Mouse (Mus musculus): ENCODE data around the gene Mybph.

Mybph gene

GRCm38 (mm10) chr1:134193126-134193525, at the start of gene Mybph:
Gene Mybph, plus strand, starts transcription at chr1:134193448.
- no peak for DNase-seq (ENCODE audit: low read depth, low spot score)

GRCm38 (mm10) chr1:134146066-134146465, 47.2 kb upstream of the Mybph start:
- DNase-seq (ENCODE audit: low read depth, low spot score), result no peak

- DNase-seq (ENCODE audit: low read depth, low spot score), result no peak
Observed at GRCm38 (mm10) chr1:134150076-134150475, 43.2 kb upstream of the Mybph start.

GRCm38 (mm10) chr1:134150745-134151144, 42.5 kb upstream of the Mybph start:
- no peak for DNase-seq (ENCODE audit: low read depth, low spot score)

- peak; percentile 96 for DNase-seq (ENCODE audit: low read depth, low spot score)
Observed at GRCm38 (mm10) chr1:134151655-134152412, 41.4 kb upstream of the Mybph start.

- DNase-seq (ENCODE audit: low read depth, low spot score), result no peak
Observed at GRCm38 (mm10) chr1:134152626-134153590, 40.3 kb upstream of the Mybph start.

- DNase-seq (ENCODE audit: low read depth, low spot score), result no peak
Observed at GRCm38 (mm10) chr1:134154121-134154520, 39.1 kb upstream of the Mybph start.

GRCm38 (mm10) chr1:134154655-134155054, 38.6 kb upstream of the Mybph start:
- DNase-seq (ENCODE audit: low read depth, low spot score), result peak; percentile 7

GRCm38 (mm10) chr1:134160404-134160803, 32.8 kb upstream of the Mybph start:
- DNase-seq (ENCODE audit: low read depth, low spot score), result no peak

GRCm38 (mm10) chr1:134161399-134161798, 31.8 kb upstream of the Mybph start:
- DNase-seq (ENCODE audit: low read depth, low spot score), result no peak

- DNase-seq (ENCODE audit: low read depth, low spot score), result peak; percentile 7
Observed at GRCm38 (mm10) chr1:134162510-134163225, 30.6 kb upstream of the Mybph start.

GRCm38 (mm10) chr1:134163476-134163875, 29.8 kb upstream of the Mybph start:
- DNase-seq (ENCODE audit: low read depth, low spot score), result no peak

GRCm38 (mm10) chr1:134164454-134164853, 28.8 kb upstream of the Mybph start:
- DNase-seq (ENCODE audit: low read depth, low spot score), result no peak

GRCm38 (mm10) chr1:134166547-134166946, 26.7 kb upstream of the Mybph start:
- no peak for DNase-seq (ENCODE audit: low read depth, low spot score)

GRCm38 (mm10) chr1:134167416-134168305, 25.6 kb upstream of the Mybph start:
- DNase-seq (ENCODE audit: low read depth, low spot score), result no peak

GRCm38 (mm10) chr1:134168567-134168966, 24.7 kb upstream of the Mybph start:
- DNase-seq (ENCODE audit: low read depth, low spot score), result no peak

GRCm38 (mm10) chr1:134168985-134169697, 24.1 kb upstream of the Mybph start:
- DNase-seq (ENCODE audit: low read depth, low spot score), result no peak

- DNase-seq (ENCODE audit: low read depth, low spot score), result no peak
Observed at GRCm38 (mm10) chr1:134173081-134173480, 20.2 kb upstream of the Mybph start.

GRCm38 (mm10) chr1:134177976-134178375, 15.3 kb upstream of the Mybph start:
- no peak for DNase-seq (ENCODE audit: low read depth, low spot score)

GRCm38 (mm10) chr1:134182025-134182424, 11.2 kb upstream of the Mybph start, which contains the start of gene Chil1:
Gene Chil1, plus strand, starts transcription at chr1:134182176.
- no peak for DNase-seq (ENCODE audit: low read depth, low spot score)
